Mouse (Mus musculus) E14TG2a.4 (cell line): ENCODE results near the gene Usf1.

Experiments used
- CTCF ChIP-seq: conservative IDR thresholded peaks from 2 replicates; pipeline ENCODE4 v1.5.1; 2014; ENCODE audit warnings: low read length
- POU5F1 ChIP-seq: IDR thresholded peaks from 2 replicates; pipeline ENCODE4 v1.6.1; 2014; ENCODE audit warnings: low read length, borderline replicate concordance

DNA sequence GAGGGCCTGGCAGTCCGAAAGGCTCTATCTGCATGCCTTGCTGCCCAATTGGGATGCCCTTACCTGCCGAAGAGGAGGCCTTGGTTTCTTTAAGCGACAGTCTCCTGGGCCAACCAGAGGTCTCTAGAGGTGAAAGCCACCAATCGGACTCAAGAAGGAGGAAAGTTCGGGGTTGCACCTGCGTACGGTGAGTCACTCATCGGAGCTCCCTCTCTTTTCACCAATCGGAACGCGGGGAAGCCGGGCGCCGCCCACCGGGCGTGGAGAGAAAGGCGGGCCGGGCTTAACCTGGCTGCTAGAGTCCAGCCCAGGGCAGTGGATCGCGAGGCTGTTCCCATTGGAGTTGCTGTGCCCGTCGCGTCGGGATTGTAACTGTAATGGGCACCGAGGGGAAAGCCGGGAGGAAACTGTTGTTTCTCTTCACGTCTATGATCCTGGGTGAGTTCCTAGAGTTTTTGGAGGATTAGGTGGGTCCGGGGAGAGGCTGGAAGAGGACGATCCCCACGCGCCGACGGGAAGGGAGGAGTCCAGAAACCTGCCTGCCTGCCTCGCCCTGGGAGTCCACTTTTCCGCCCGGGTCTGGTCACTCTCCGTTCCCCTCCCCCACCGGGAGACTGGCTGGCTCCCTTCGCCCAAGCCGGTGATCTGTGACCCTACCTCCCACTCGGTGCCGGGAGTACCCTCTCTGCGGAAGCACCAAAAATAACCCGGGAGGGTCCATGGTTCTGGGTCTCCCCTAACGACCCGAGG is 26.3 kb downstream of the Usf1 start, which contains the start of gene F11r:
- no peak for TF ChIP-seq CTCF
- TF ChIP-seq POU5F1: no peak
